Mouse (Mus musculus) adrenal gland, postnatal 25 days (tissue): ENCODE results near the gene Olfr320. TPM values are rescaled to one million over a fixed set of nuclear protein-coding genes. Genes with fewer than 3 reads are reported as not detected.

ENCODE experiments used
- total RNA-seq: library from RNA; stranded (reverse); gene quantifications from 2 replicates; pipeline ENCODE4 v1.2.3, GENCODE M21; 2021

The Olfr320 gene
- total RNA-seq, 1 experiment from 2014 or later, result not detected

Other genes with a start within 250 kb of the Olfr320 start
- gene Gm12253, start 248.5 kb upstream of the Olfr320 start, total RNA-seq, result not detected in 2 replicates
- not detected in 2 replicates for gene Lypd9, start 228.2 kb upstream of the Olfr320 start, total RNA-seq
- gene Olfr30, start 218.8 kb upstream of the Olfr320 start, total RNA-seq, result not detected in 2 replicates
- not detected in 2 replicates for gene Olfr332, start 188.5 kb upstream of the Olfr320 start, total RNA-seq
- not detected in 2 replicates for gene Olfr331, start 178.5 kb upstream of the Olfr320 start, total RNA-seq
- gene Olfr330, start 146.3 kb upstream of the Olfr320 start, total RNA-seq, result 1.5 TPM in 1 of 2 replicates, not detected in the other
- 1.2 TPM in 1 of 2 replicates, not detected in the other for gene Olfr329-ps, start 134.7 kb upstream of the Olfr320 start, total RNA-seq
- 0.36 TPM in 1 of 2 replicates, not detected in the other for gene Olfr328, start 125.5 kb upstream of the Olfr320 start, total RNA-seq
- not detected in 2 replicates for gene Olfr224, start 110.5 kb upstream of the Olfr320 start, total RNA-seq
- not detected in 2 replicates for gene Olfr325, start 103.4 kb upstream of the Olfr320 start, total RNA-seq
- not detected in 2 replicates for gene Olfr324, start 86.0 kb upstream of the Olfr320 start, total RNA-seq
- not detected in 2 replicates for gene 2210407C18Rik, start 65.0 kb upstream of the Olfr320 start, total RNA-seq
- gene Olfr323, start 50.6 kb upstream of the Olfr320 start, total RNA-seq, result not detected in 2 replicates
- gene Trim58, start 40.6 kb upstream of the Olfr320 start, total RNA-seq, result not detected in 2 replicates
- not detected in 2 replicates for gene Olfr322, start 22.3 kb upstream of the Olfr320 start, total RNA-seq
- gene Olfr319, start 18.1 kb downstream of the Olfr320 start, total RNA-seq, result not detected in 2 replicates
- not detected in 2 replicates for gene Olfr318, start 42.9 kb downstream of the Olfr320 start, total RNA-seq
- gene Olfr317, start 58.1 kb downstream of the Olfr320 start, total RNA-seq, result not detected in 2 replicates
- not detected in 2 replicates for gene Olfr316, start 71.6 kb downstream of the Olfr320 start, total RNA-seq
- gene Olfr315, start 92.1 kb downstream of the Olfr320 start, total RNA-seq, result not detected in 2 replicates
- not detected in 2 replicates for gene Olfr314, start 101.9 kb downstream of the Olfr320 start, total RNA-seq
- 3.3 and 4.5 TPM in 2 replicates for gene Fam183b, start 120.9 kb downstream of the Olfr320 start, total RNA-seq
- gene Olfr313, start 133.9 kb downstream of the Olfr320 start, total RNA-seq, result not detected in 2 replicates
- gene Olfr312, start 148.1 kb downstream of the Olfr320 start, total RNA-seq, result not detected in 2 replicates
- not detected in 2 replicates for gene Olfr311, start 158.2 kb downstream of the Olfr320 start, total RNA-seq
- 8.4 and 9.3 TPM in 2 replicates for gene Gm12258, start 166.1 kb downstream of the Olfr320 start, total RNA-seq
- gene 2810021J22Rik, start 186.1 kb downstream of the Olfr320 start, total RNA-seq, result 8.0 and 8.8 TPM in 2 replicates
- 4.9 and 6.3 TPM in 2 replicates for gene Zfp39, start 223.1 kb downstream of the Olfr320 start, total RNA-seq
- gene Btnl10, start 236.8 kb downstream of the Olfr320 start, total RNA-seq, result not detected in 2 replicates